Comparison of ENCODE assay signal across 26 mouse cellular contexts in genomic region chr13:24626698-24627436, GRCm38 (mm10). TPM values are rescaled to one million over a fixed set of nuclear protein-coding genes. Genes with fewer than 3 reads are reported as not detected.
DNase-seq lines count a peak whose midpoint lies in the region; ATAC-seq and TF ChIP-seq lines count a peak whose summit lies in the region.
"Had no signal": no experiment of that assay in that cellular context is flagged by ENCODE, and none has a peak within 500 bp of the region (broad histone marks: within the 10 kb centered on the region; RNA-seq: fewer than 3 reads in every experiment).

No protein-coding gene starts in this region.

- H3K4me1 ChIP-seq in limb, embryonic 14.5 days (ENCODE audit: control insufficient read depth, insufficient read depth, low read length): peaks cover 5% of the 10 kb centered on the region; the same call in 1 of the 2 replicates
- peaks cover 2% of the 10 kb centered on the region; the same call in 1 of the 2 replicates for H3K4me1 ChIP-seq in limb, embryonic 10.5 days
- no peaks in the 10 kb centered on the region for H3K4me1 ChIP-seq in lung, adult 2 months (ENCODE audit: control insufficient read depth, insufficient read depth, low read length)
- peaks cover 4% of the 10 kb centered on the region for H3K4me1 ChIP-seq in embryonic fibroblast, embryonic 13.5 days (ENCODE audit: control insufficient read depth, insufficient read depth, low read length)
- H3K4me1 ChIP-seq in hindbrain, embryonic 12.5 days: peaks cover 24% of the 10 kb centered on the region

- H3K27me3 ChIP-seq in limb, embryonic 14.5 days (ENCODE audit: control insufficient read depth, insufficient read depth, low read length): no peaks in the 10 kb centered on the region
- H3K27me3 ChIP-seq in limb, embryonic 10.5 days (ENCODE audit: low read depth, poor library complexity, severe bottlenecking): 0 out of 2 replicates have a peak, but pooled peaks cover 5% of the 10 kb centered on the region
- no peaks in the 10 kb centered on the region for H3K27me3 ChIP-seq in hindbrain, embryonic 12.5 days
- H3K27me3 ChIP-seq: forebrain, embryonic 13.5 days; hindbrain, embryonic 13.5 days; neural tube, embryonic 12.5 days had no signal

- no peak overlapping the region for H3K27ac ChIP-seq in limb, embryonic 14.5 days (replicated peaks; ENCODE audit: low read depth, low read length)
- H3K27ac ChIP-seq in limb, embryonic 10.5 days: no peak overlapping the region
- H3K27ac ChIP-seq in embryonic fibroblast, embryonic 13.5 days (ENCODE audit: insufficient read depth, low read length): peak overlapping the region; percentile 43
- no peak overlapping the region for H3K27ac ChIP-seq in hindbrain, embryonic 12.5 days
- H3K27ac ChIP-seq: forebrain, embryonic 13.5 days; hindbrain, embryonic 13.5 days; neural tube, embryonic 12.5 days; stomach, postnatal 0 days had no signal

- peak; percentile 34 for DNase-seq in limb, embryonic 14.5 days (ENCODE audit: low spot score)
- DNase-seq in limb, embryonic 10.5 days (ENCODE audit: low spot score): no peak
- peak; percentile 62 for DNase-seq in lung, postnatal 10 days
- DNase-seq in lung, adult 2 months: no peak
- no peak for DNase-seq in adrenal gland, postnatal 4 days (ENCODE audit: low spot score in 2 of 2)
- DNase-seq: adrenal gland, postnatal 25 days; cerebellum, adult 18-20 months; cerebellum, postnatal 10 days; gastrocnemius, postnatal 10 days; heart, postnatal 14 days; kidney, adult 9 months; kidney, postnatal 10 days; layer of hippocampus, adult 9-11 months; right cerebral cortex, postnatal 4 days; thymus, adult 18-20 months; thymus, postnatal 25 days had no signal

- H3K9ac ChIP-seq in limb, embryonic 14.5 days (ENCODE audit: low read depth, low read length, severe bottlenecking): no peak overlapping the region
- H3K9ac ChIP-seq in hindbrain, embryonic 12.5 days: no peak overlapping the region
- H3K9ac ChIP-seq: forebrain, embryonic 13.5 days; hindbrain, embryonic 13.5 days; neural tube, embryonic 12.5 days had no signal

- H3K4me2 ChIP-seq in limb, embryonic 14.5 days (replicated peaks; ENCODE audit: low read depth, low read length, severe bottlenecking): no peak overlapping the region
- no peak overlapping the region for H3K4me2 ChIP-seq in hindbrain, embryonic 12.5 days (replicated peaks)
- H3K4me2 ChIP-seq: forebrain, embryonic 13.5 days; hindbrain, embryonic 13.5 days; liver, embryonic 11.5 days; midbrain, embryonic 11.5 days; neural tube, embryonic 12.5 days had no signal

- H3K36me3 ChIP-seq in limb, embryonic 14.5 days (ENCODE audit: control insufficient read depth, insufficient read depth, low read length): no peaks in the 10 kb centered on the region
- no peaks in the 10 kb centered on the region for H3K36me3 ChIP-seq in limb, embryonic 10.5 days
- no peaks in the 10 kb centered on the region for H3K36me3 ChIP-seq in hindbrain, embryonic 12.5 days
- H3K36me3 ChIP-seq: hindbrain, embryonic 13.5 days; neural tube, embryonic 12.5 days had no signal

- no peaks in the 10 kb centered on the region for H3K9me3 ChIP-seq in limb, embryonic 14.5 days (ENCODE audit: control insufficient read depth, low read length)
- no peaks in the 10 kb centered on the region for H3K9me3 ChIP-seq in limb, embryonic 10.5 days (replicated peaks)
- no peaks in the 10 kb centered on the region for H3K9me3 ChIP-seq in hindbrain, embryonic 12.5 days (replicated peaks)
- H3K9me3 ChIP-seq: forebrain, embryonic 13.5 days; hindbrain, embryonic 13.5 days; neural tube, embryonic 12.5 days had no signal

- H3K4me3 ChIP-seq in limb, embryonic 14.5 days (replicated peaks; ENCODE audit: low read length): no peak overlapping the region
- no peak overlapping the region for H3K4me3 ChIP-seq in limb, embryonic 10.5 days
- no peak overlapping the region for H3K4me3 ChIP-seq in lung, adult 2 months (replicated peaks; ENCODE audit: extremely low read depth, low read depth, low read length)
- H3K4me3 ChIP-seq in embryonic fibroblast, embryonic 13.5 days (ENCODE audit: insufficient read depth, low read length): no peak overlapping the region
- no peak overlapping the region for H3K4me3 ChIP-seq in hindbrain, embryonic 12.5 days
- H3K4me3 ChIP-seq: forebrain, embryonic 13.5 days; hindbrain, embryonic 13.5 days; neural tube, embryonic 12.5 days had no signal

- 77% methylated on average over 6 of the region's 6 CpGs for WGBS in limb, embryonic 14.5 days
- WGBS in limb, embryonic 10.5 days: 85% methylated on average over 6 of the region's 6 CpGs
- WGBS in lung, adult 2 months: 82% methylated on average over 6 of the region's 6 CpGs
- 88% methylated on average over 6 of the region's 6 CpGs for WGBS in hindbrain, embryonic 12.5 days

- no peak for TF ChIP-seq POLR2A in limb, embryonic 14.5 days (IDR thresholded peaks at IDR 0.05; ENCODE audit: borderline replicate concordance, extremely low read depth, insufficient read depth, insufficient read length)
- no peak for TF ChIP-seq POLR2A in lung, adult 2 months (IDR thresholded peaks at IDR 0.05; ENCODE audit: borderline replicate concordance, extremely low read depth, low read depth, low read length)
- TF ChIP-seq POLR2A in embryonic fibroblast, embryonic 13.5 days (IDR thresholded peaks at IDR 0.05; ENCODE audit: low read depth, low read length): no peak

- ATAC-seq in limb, embryonic 14.5 days (ENCODE audit: low FRiP score, low read depth): no peak
- no peak for ATAC-seq in hindbrain, embryonic 12.5 days (ENCODE audit: low FRiP score)
- ATAC-seq: forebrain, embryonic 13.5 days; intestine, postnatal 0 days; midbrain, embryonic 16.5 days had no signal

- TF ChIP-seq CTCF in lung, adult 2 months (IDR thresholded peaks at IDR 0.05; ENCODE audit: insufficient read depth, low read length): no peak
- TF ChIP-seq CTCF in embryonic fibroblast, embryonic 13.5 days (IDR thresholded peaks at IDR 0.05; ENCODE audit: borderline replicate concordance, insufficient read depth, low read length): no peak

RNA-seq across cellular contexts. Expression of gene Ripor2, which starts 44.9 kb away (rescaled TPM):
- polyA plus RNA-seq in limb, embryonic 14.5 days (2012; rRNA removed): 5.1 and 6.0 TPM in 2 replicates
- 5.0 and 5.1 TPM in 2 replicates for polyA plus RNA-seq in limb, embryonic 14.5 days (2014; fragmentation: Nextera tagmentation; extraction: Ambion mirVana)
- polyA plus RNA-seq in limb, embryonic 10.5 days (2016; fragmentation: Nextera tagmentation; extraction: Ambion mirVana): 0.36 and 0.90 TPM in 2 replicates
- polyA plus RNA-seq in lung, adult 2 months (2012; rRNA removed): 5.3 and 8.8 TPM in 2 replicates
- polyA plus RNA-seq in embryonic fibroblast, embryonic 13.5 days (2011; ENCODE audit: insufficient read length, low read depth, missing spikeins): 6.0 and 8.1 TPM in 2 replicates
- total RNA-seq in adrenal gland, postnatal 4 days (2021): 1 to 10 TPM; 9.1 to 9.7 TPM
- 16.3 and 22.3 TPM in 2 replicates for polyA plus RNA-seq in hindbrain, embryonic 12.5 days (2016; fragmentation: Nextera tagmentation; extraction: Ambion mirVana)

Comparison
In these comparisons a context has a peak if more than half of its experiments do, and no peak if none do; other contexts are left out.
1. DNase-seq: peak in limb, embryonic 14.5 days (single experiment) and lung, postnatal 10 days (single experiment); none in limb, embryonic 10.5 days (single experiment), lung, adult 2 months (single experiment) and adrenal gland, postnatal 4 days (0 of 2).